In genomic region chr11:36334100-36334735, GRCm38 (mm10) we compare ENCODE assay signal across 11 mouse cellular contexts.
DNase-seq lines count a peak whose midpoint lies in the region; ATAC-seq and TF ChIP-seq lines count a peak whose summit lies in the region.
"Had no signal": no experiment of that assay in that cellular context is flagged by ENCODE, and none has a peak within 500 bp of the region (broad histone marks: within the 10 kb centered on the region; RNA-seq: fewer than 3 reads in every experiment).

No protein-coding gene starts in this region.

- 10% methylated on average over 7 of the region's 7 CpGs for WGBS in forebrain, embryonic 10.5 days
- 1% methylated on average over 7 of the region's 7 CpGs for WGBS in forebrain, embryonic 15.5 days
- 4% methylated on average over 7 of the region's 7 CpGs for WGBS in embryonic facial prominence, embryonic 13.5 days
- under 1% methylated on average over 7 of the region's 7 CpGs for WGBS in limb, embryonic 13.5 days
- 17% methylated on average over 7 of the region's 7 CpGs for WGBS in liver, postnatal 0 days (ENCODE audit: insufficient replicate concordance)

- peak overlapping the region; percentile 51 for H3K27ac ChIP-seq in forebrain, embryonic 10.5 days
- H3K27ac ChIP-seq in forebrain, embryonic 15.5 days (replicated peaks), result no peak overlapping the region
- H3K27ac ChIP-seq in embryonic facial prominence, embryonic 13.5 days, result no peak overlapping the region
- peak overlapping the region; percentile 61; the same call in 1 of the 2 replicates for H3K27ac ChIP-seq in limb, embryonic 13.5 days
- H3K27ac ChIP-seq in liver, postnatal 0 days (ENCODE audit: low read depth), result no peak overlapping the region
- H3K27ac ChIP-seq: liver, embryonic 14.5 days had no signal

- TF ChIP-seq EP300 in liver, postnatal 0 days (IDR thresholded peaks at IDR 0.05; ENCODE audit: low read depth), result no peak

- peak; percentile 24 for DNase-seq in forebrain, embryonic 10.5 days (ENCODE audit: extremely low spot score, low spot score)
- DNase-seq in ZHBTc4 (ENCODE audit: low read depth, low spot score), result peak; percentile 14
- no peak for DNase-seq in urinary bladder, postnatal 25 days (ENCODE audit: low spot score)
- no peak for DNase-seq in right cerebral cortex, adult 18-20 months
- no peak for DNase-seq in liver, postnatal 0 days
- DNase-seq: B cell, adult 2 months had no signal

- 0 out of 2 replicates have a peak, but pooled peaks cover 5% of the 10 kb centered on the region for H3K27me3 ChIP-seq in forebrain, embryonic 10.5 days (ENCODE audit: poor library complexity, severe bottlenecking)
- H3K27me3 ChIP-seq in forebrain, embryonic 15.5 days, result no peaks in the 10 kb centered on the region
- no peaks in the 10 kb centered on the region for H3K27me3 ChIP-seq in embryonic facial prominence, embryonic 13.5 days
- H3K27me3 ChIP-seq in limb, embryonic 13.5 days, result 0 out of 2 replicates have a peak, but pooled peaks cover 4% of the 10 kb centered on the region
- H3K27me3 ChIP-seq in liver, postnatal 0 days (ENCODE audit: insufficient read depth, low read length), result no peaks in the 10 kb centered on the region

- H3K9ac ChIP-seq in forebrain, embryonic 15.5 days (replicated peaks), result no peak overlapping the region
- H3K9ac ChIP-seq in embryonic facial prominence, embryonic 13.5 days, result no peak overlapping the region
- H3K9ac ChIP-seq in limb, embryonic 13.5 days, result no peak overlapping the region
- no peak overlapping the region for H3K9ac ChIP-seq in liver, postnatal 0 days (replicated peaks)
- H3K9ac ChIP-seq: liver, embryonic 14.5 days had no signal

- H3K4me1 ChIP-seq in forebrain, embryonic 10.5 days, result peaks cover 45% of the 10 kb centered on the region
- H3K4me1 ChIP-seq in forebrain, embryonic 15.5 days, result peaks cover 28% of the 10 kb centered on the region
- H3K4me1 ChIP-seq in embryonic facial prominence, embryonic 13.5 days, result peaks cover 19% of the 10 kb centered on the region
- peaks cover 15% of the 10 kb centered on the region for H3K4me1 ChIP-seq in limb, embryonic 13.5 days
- no peaks in the 10 kb centered on the region for H3K4me1 ChIP-seq in liver, postnatal 0 days (ENCODE audit: insufficient read depth)

- H3K9me3 ChIP-seq in forebrain, embryonic 10.5 days, result no peaks in the 10 kb centered on the region
- H3K9me3 ChIP-seq in forebrain, embryonic 15.5 days, result no peaks in the 10 kb centered on the region
- no peaks in the 10 kb centered on the region for H3K9me3 ChIP-seq in embryonic facial prominence, embryonic 13.5 days
- H3K9me3 ChIP-seq in limb, embryonic 13.5 days, result peaks cover 4% of the 10 kb centered on the region; the same call in 1 of the 2 replicates
- no peaks in the 10 kb centered on the region for H3K9me3 ChIP-seq in liver, postnatal 0 days (ENCODE audit: low read length)

- no peaks in the 10 kb centered on the region for H3K36me3 ChIP-seq in forebrain, embryonic 10.5 days (replicated peaks)
- no peaks in the 10 kb centered on the region for H3K36me3 ChIP-seq in forebrain, embryonic 15.5 days
- H3K36me3 ChIP-seq in embryonic facial prominence, embryonic 13.5 days, result no peaks in the 10 kb centered on the region
- no peaks in the 10 kb centered on the region for H3K36me3 ChIP-seq in limb, embryonic 13.5 days
- no peaks in the 10 kb centered on the region for H3K36me3 ChIP-seq in liver, postnatal 0 days (replicated peaks; ENCODE audit: insufficient read depth, low read length)

- no peak for TF ChIP-seq CTCF in liver, postnatal 0 days (IDR thresholded peaks at IDR 0.05; ENCODE audit: low read depth)

- no peak for ATAC-seq in forebrain, embryonic 15.5 days (replicated peaks)
- no peak for ATAC-seq in embryonic facial prominence, embryonic 13.5 days (ENCODE audit: insufficient number of reproducible peaks, insufficient read depth, low FRiP score, low TSS enrichment, low read depth)
- peak; percentile 80 for ATAC-seq in limb, embryonic 13.5 days (ENCODE audit: low FRiP score, low read depth)
- no peak for ATAC-seq in liver, postnatal 0 days

- no peak overlapping the region for H3K4me2 ChIP-seq in forebrain, embryonic 15.5 days (replicated peaks)
- H3K4me2 ChIP-seq in embryonic facial prominence, embryonic 13.5 days, result peak overlapping the region; percentile 16; the same call in 1 of the 2 replicates
- H3K4me2 ChIP-seq in limb, embryonic 13.5 days (replicated peaks), result peak overlapping the region; percentile 35
- H3K4me2 ChIP-seq in liver, postnatal 0 days (ENCODE audit: low read depth, low read length), result no peak overlapping the region

- H3K4me3 ChIP-seq in forebrain, embryonic 10.5 days, result no peak overlapping the region
- H3K4me3 ChIP-seq in forebrain, embryonic 15.5 days, result no peak overlapping the region
- no peak overlapping the region for H3K4me3 ChIP-seq in embryonic facial prominence, embryonic 13.5 days
- H3K4me3 ChIP-seq in limb, embryonic 13.5 days, result no peak overlapping the region
- H3K4me3 ChIP-seq in liver, postnatal 0 days (ENCODE audit: low read depth, low read length), result no peak overlapping the region
- H3K4me3 ChIP-seq: myocyte had no signal

Comparison
In these comparisons a context has a peak if more than half of its experiments do, and no peak if none do; other contexts are left out.
1. H3K27ac ChIP-seq: peak in forebrain, embryonic 10.5 days (single experiment) and limb, embryonic 13.5 days (single experiment); none in forebrain, embryonic 15.5 days (single experiment), embryonic facial prominence, embryonic 13.5 days (single experiment) and liver, postnatal 0 days (single experiment).
2. DNase-seq: peak in forebrain, embryonic 10.5 days (single experiment) and ZHBTc4 (single experiment); none in urinary bladder, postnatal 25 days (single experiment), right cerebral cortex, adult 18-20 months (single experiment) and liver, postnatal 0 days (single experiment).
3. H3K4me2 ChIP-seq: peak in embryonic facial prominence, embryonic 13.5 days (single experiment) and limb, embryonic 13.5 days (single experiment); none in forebrain, embryonic 15.5 days (single experiment) and liver, postnatal 0 days (single experiment).